Mouse (Mus musculus) embryonic facial prominence, embryonic 12.5 days (tissue): ENCODE measurements around the gene Gpc1. TPM values are rescaled to one million over a fixed set of nuclear protein-coding genes. Genes with fewer than 3 reads are reported as not detected.

Source experiments
- ATAC-seq: fragments of 200-750 bp; cut with Nextera tagmentation; 2 replicates; pipeline ENCODE4 v1.8.0; 2017; ENCODE audit not compliant: insufficient number of reproducible peaks, insufficient read depth, low FRiP score, low TSS enrichment
- H3K27ac ChIP-seq: fragments of 300-500 bp; sonication (generic); 2 replicates; pipeline ENCODE4 v1.5.1; 2016; ENCODE audit warnings: mild to moderate bottlenecking
- H3K27me3 ChIP-seq: fragments of 300-500 bp; sonication (generic); 2 replicates; pipeline ENCODE4 v1.6.1; 2016; ENCODE audit warnings: mild to moderate bottlenecking, moderate library complexity
- H3K36me3 ChIP-seq: fragments of 300-500 bp; sonication (generic); 2 replicates; pipeline ENCODE4 v1.6.1; 2016; ENCODE audit warnings: mild to moderate bottlenecking
- H3K4me1 ChIP-seq: fragments of 300-500 bp; sonication (generic); 2 replicates; pipeline ENCODE4 v1.6.1; 2016
- H3K4me2 ChIP-seq: fragments of 300-500 bp; sonication (generic); replicated peaks from 2 replicates; pipeline ENCODE4 v1.6.1; 2016; ENCODE audit warnings: mild to moderate bottlenecking, moderate library complexity
- H3K4me3 ChIP-seq: fragments of 300-500 bp; sonication (generic); 2 replicates; pipeline ENCODE4 v1.5.1; 2016; ENCODE audit warnings: mild to moderate bottlenecking
- H3K9ac ChIP-seq: fragments of 300-500 bp; sonication (generic); 2 replicates; pipeline ENCODE4 v1.6.1; 2016; ENCODE audit warnings: mild to moderate bottlenecking, moderate library complexity
- H3K9me3 ChIP-seq: fragments of 300-500 bp; sonication (generic); 2 replicates; pipeline ENCODE4 v1.6.1; 2016; ENCODE audit warnings: mild to moderate bottlenecking, moderate library complexity
- WGBS: fragments of 180-500 bp; shearing (Covaris S2); methylation state at CpG from one replicate; pipeline ENCODE4 v1.1.7; 2016; 5-methylcytosine and 5-hydroxymethylcytosine counted together
- polyA plus RNA-seq: library from polyadenylated mRNA; unstranded; fragments of >200 nt; fragmentation: Nextera tagmentation; extraction: Ambion mirVana; gene quantifications from 2 replicates; pipeline ENCODE4 v1.2.1, GENCODE M21; 2016

The Gpc1 gene
- polyA plus RNA-seq, 1 experiment from 2014 or later: 81.4 TPM

DNA sequence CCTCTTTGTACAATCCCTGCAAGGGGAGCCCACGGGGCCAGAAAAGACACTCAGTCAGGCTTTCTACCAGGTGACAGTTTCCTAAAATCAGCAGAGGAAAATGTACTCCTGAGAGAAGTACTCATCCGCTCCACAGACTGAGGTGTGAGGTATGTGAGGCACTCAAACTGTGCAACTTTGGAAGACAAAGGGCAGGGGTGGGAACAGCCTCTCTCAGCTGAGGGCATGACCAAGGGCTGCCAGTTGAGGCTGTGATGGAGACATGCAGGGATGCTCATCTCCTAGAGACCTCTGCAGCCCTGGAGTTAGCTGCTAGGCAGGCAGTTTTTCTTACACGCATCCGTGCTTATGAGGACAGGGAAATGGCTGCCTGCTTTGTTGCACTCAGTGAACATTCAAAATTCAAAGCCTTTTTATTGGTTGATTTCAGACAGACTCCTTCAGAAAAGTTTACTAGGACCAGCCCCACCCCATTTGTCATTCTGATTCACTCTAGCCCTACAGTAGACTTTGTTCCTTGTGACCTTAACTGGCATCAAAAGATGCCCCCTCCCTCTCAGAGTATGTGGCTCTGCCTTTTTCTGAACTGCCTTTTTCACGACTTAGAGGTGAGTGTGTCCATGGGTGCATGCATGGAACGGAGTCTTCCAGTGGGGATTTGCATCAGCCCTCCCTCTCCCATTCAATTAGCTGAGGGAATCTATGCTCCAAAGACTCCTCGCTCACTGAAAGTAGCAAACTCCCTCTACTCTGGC lies 57.6 kb downstream of the Gpc1 start:
- no peaks in the 10 kb centered on the region for H3K4me1 ChIP-seq
- no peaks in the 10 kb centered on the region for H3K27me3 ChIP-seq
- H3K9ac ChIP-seq: no peak overlapping the region
- H3K36me3 ChIP-seq: no peaks in the 10 kb centered on the region
- no peak overlapping the region for H3K4me2 ChIP-seq
- H3K9me3 ChIP-seq: no peaks in the 10 kb centered on the region
- 73% methylated on average over 7 of the region's 7 CpGs for WGBS
- H3K27ac ChIP-seq: no peak overlapping the region
- no peak for ATAC-seq
- H3K4me3 ChIP-seq: no peak overlapping the region

DNA sequence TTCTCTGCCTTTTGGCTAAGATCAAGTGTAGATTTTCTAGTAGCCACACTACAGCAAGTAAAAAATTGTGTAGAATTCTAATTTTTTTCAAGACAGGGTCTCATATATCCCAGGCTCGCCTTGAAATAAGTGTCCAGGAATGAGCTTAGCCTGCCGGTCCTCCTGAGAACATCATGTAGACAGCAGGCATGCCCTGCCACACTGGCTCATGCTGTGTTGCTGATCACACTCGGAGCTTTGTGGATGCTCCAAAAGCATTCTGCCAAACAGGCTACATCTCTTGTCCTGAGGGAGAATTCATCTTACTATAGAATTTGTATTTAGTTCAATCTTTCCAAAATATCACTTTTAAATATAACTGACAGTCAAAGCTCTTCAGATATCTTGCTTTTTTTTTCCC lies 61.3 kb downstream of the Gpc1 start:
- no peaks in the 10 kb centered on the region for H3K4me1 ChIP-seq
- no peak overlapping the region for H3K9ac ChIP-seq
- H3K27ac ChIP-seq: no peak overlapping the region
- H3K4me2 ChIP-seq: no peak overlapping the region
- H3K9me3 ChIP-seq: no peaks in the 10 kb centered on the region
- H3K4me3 ChIP-seq: no peak overlapping the region
- no peaks in the 10 kb centered on the region for H3K36me3 ChIP-seq
- no peak for ATAC-seq
- 0 out of 2 replicates have a peak, but pooled peaks cover 3% of the 10 kb centered on the region for H3K27me3 ChIP-seq
- WGBS: 66% methylated on average over 3 of the region's 3 CpGs

DNA sequence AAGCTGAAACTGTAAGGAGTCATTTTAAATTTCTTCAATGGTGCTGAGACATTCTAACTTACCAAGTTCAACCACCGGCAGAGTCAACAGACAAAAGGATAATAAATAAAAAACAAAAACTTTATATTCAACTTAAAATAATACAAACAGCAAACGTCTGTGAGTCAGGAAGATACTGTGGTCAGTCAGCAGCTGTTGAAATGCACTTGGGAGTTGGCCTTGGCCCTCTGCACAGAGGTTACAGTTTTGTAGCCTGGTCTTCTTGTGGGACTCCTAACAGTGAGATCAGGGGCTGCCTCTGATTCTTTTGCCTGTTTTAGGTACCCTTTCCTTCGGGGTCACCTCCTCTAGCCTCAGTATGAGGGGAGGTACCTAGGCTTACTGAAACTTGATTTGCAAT lies 62.5 kb downstream of the Gpc1 start:
- WGBS: 79% methylated on average over 3 of the region's 3 CpGs
- Histone ChIP-seq H3K4me1 (no peaks in the 10 kb centered on the region), H3K9ac (no peak overlapping the region), H3K27me3 (0 out of 2 replicates have a peak, but pooled peaks cover 3% of the 10 kb centered on the region), H3K4me2 (no peak overlapping the region), H3K36me3 (no peaks in the 10 kb centered on the region), H3K27ac (no peak overlapping the region), H3K4me3 (no peak overlapping the region), H3K9me3 (no peaks in the 10 kb centered on the region)
- no peak for ATAC-seq

DNA sequence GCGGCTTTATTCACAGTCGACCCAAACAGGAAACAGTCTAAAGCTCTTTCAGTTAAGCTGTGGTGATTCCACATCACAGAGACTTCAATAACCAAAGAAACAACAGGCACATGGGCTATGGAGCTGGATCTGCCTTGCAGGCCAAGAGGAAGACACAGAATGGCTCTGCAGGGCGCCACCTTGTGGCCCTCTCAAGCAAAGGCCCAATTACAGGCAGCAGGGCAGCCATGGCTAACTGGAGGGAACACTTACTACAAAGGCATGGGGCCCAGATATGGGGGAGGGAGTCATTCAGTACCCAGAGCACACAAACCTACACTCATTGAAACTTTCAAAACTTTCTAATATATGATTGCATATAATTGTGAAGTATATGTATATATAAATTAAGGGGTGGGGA lies 63.6 kb downstream of the Gpc1 start:
- H3K27ac ChIP-seq: no peak overlapping the region
- H3K4me2 ChIP-seq: no peak overlapping the region
- ATAC-seq: 0 out of 2 replicates have a peak, but pooled peaks have one; percentile 47
- WGBS: 12% methylated on average over 3 of the region's 3 CpGs
- H3K9ac ChIP-seq: no peak overlapping the region
- H3K4me3 ChIP-seq: no peak overlapping the region
- no peaks in the 10 kb centered on the region for H3K36me3 ChIP-seq
- no peaks in the 10 kb centered on the region for H3K4me1 ChIP-seq
- H3K27me3 ChIP-seq: 0 out of 2 replicates have a peak, but pooled peaks cover 3% of the 10 kb centered on the region
- H3K9me3 ChIP-seq: no peaks in the 10 kb centered on the region

DNA sequence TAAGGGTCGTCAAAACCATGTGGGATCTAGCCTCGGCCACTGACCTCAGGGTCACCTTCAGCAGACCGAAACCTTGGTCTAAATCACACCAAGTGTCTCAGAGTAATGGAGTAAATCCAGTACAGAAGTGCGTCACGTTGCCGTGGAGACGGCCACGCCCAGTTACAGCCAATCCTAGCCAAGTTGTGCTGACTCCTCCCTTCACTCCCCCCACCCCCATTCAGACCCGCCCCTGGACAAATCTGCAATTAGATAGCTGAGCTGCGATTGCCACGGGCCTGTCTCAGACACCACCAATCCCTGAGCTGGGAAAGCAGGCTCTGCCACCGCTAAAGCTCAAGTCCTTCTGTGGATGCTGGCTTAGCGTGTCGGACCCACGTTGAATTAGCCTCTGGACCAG lies 71.3 kb downstream of the Gpc1 start, which contains the start of gene Ankmy1:
Gene Ankmy1 (minus strand): TSS at position 121 of the 400 bp plus-strand sequence.
- 0 out of 2 replicates have a peak, but pooled peaks have one; percentile 19 for ATAC-seq
- H3K4me2 ChIP-seq: peak within 1 kb of the TSS; percentile 48
- peak within 1 kb of the TSS; percentile 18 for H3K4me3 ChIP-seq
- H3K27ac ChIP-seq: no peak within 1 kb of the TSS
- H3K27me3 ChIP-seq: no peaks in the 10 kb centered on the region
- H3K9me3 ChIP-seq: no peaks in the 10 kb centered on the region
- no peak within 1 kb of the TSS for H3K9ac ChIP-seq
- H3K36me3 ChIP-seq: no peaks in the 10 kb centered on the region
- 1% methylated on average over 15 of the region's 15 CpGs for WGBS
- peaks cover 17% of the 10 kb centered on the region for H3K4me1 ChIP-seq

DNA sequence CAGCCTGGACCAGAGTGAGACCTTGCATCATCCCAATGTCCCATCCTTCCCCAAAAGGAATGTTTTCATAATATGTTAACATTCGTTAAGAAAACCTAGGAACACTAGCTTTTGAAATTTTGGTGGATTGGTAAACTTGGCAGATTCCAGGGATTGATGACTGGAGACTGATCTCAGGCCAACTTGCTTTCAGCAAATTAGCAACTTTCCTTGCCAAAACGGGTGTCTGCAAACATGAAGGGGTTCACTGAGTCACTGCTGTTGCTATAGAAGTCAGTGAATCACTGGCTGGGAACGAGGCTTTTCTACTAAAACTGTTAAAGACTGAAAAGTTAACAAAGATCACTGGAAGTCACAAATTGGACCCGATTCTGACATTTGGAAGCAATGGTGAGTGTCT lies 72.2 kb downstream of the Gpc1 start:
- peaks cover 21% of the 10 kb centered on the region for H3K4me1 ChIP-seq
- no peaks in the 10 kb centered on the region for H3K36me3 ChIP-seq
- no peak overlapping the region for H3K4me3 ChIP-seq
- no peak overlapping the region for H3K9ac ChIP-seq
- no peaks in the 10 kb centered on the region for H3K27me3 ChIP-seq
- H3K27ac ChIP-seq: no peak overlapping the region
- no peak for ATAC-seq
- H3K4me2 ChIP-seq: no peak overlapping the region
- WGBS: 76% methylated on average over 4 of the region's 4 CpGs
- H3K9me3 ChIP-seq: no peaks in the 10 kb centered on the region

DNA sequence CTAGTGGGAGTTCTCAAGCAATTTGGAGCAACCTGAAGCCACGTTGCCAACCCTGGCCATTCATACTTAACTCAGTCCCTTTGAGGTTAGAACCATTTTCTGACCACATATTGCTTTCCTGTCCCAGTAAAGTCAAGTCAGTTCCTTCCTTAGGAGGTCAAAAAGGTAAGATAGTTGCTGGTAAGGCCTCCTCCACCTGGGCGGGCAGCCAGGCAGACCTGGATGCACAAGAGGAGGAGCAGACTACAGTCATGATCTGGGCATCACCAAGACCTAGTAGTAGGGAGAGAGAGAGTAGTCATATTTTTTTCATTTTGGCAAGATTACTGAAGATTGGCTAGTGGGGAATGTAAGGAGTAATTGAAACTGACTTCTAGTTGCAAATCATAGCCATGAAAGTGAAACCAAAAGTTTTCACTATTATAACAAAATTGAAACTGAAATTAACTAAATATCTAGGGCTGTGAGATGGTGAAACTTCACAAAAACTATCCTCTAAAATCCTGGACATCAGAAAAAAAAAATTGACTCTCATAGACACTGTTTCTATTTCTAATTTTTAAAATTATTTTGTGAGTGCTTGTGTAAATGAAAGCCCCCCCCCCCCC lies 74.4 kb downstream of the Gpc1 start:
- H3K27ac ChIP-seq: no peak overlapping the region
- H3K9me3 ChIP-seq: no peaks in the 10 kb centered on the region
- H3K36me3 ChIP-seq: no peaks in the 10 kb centered on the region
- no peak for ATAC-seq
- H3K4me3 ChIP-seq: no peak overlapping the region
- WGBS: 85% methylated on average over 2 of the region's 2 CpGs
- no peak overlapping the region for H3K4me2 ChIP-seq
- peaks cover 30% of the 10 kb centered on the region for H3K4me1 ChIP-seq
- no peak overlapping the region for H3K9ac ChIP-seq
- no peaks in the 10 kb centered on the region; the same call in 1 of the 2 replicates for H3K27me3 ChIP-seq

DNA sequence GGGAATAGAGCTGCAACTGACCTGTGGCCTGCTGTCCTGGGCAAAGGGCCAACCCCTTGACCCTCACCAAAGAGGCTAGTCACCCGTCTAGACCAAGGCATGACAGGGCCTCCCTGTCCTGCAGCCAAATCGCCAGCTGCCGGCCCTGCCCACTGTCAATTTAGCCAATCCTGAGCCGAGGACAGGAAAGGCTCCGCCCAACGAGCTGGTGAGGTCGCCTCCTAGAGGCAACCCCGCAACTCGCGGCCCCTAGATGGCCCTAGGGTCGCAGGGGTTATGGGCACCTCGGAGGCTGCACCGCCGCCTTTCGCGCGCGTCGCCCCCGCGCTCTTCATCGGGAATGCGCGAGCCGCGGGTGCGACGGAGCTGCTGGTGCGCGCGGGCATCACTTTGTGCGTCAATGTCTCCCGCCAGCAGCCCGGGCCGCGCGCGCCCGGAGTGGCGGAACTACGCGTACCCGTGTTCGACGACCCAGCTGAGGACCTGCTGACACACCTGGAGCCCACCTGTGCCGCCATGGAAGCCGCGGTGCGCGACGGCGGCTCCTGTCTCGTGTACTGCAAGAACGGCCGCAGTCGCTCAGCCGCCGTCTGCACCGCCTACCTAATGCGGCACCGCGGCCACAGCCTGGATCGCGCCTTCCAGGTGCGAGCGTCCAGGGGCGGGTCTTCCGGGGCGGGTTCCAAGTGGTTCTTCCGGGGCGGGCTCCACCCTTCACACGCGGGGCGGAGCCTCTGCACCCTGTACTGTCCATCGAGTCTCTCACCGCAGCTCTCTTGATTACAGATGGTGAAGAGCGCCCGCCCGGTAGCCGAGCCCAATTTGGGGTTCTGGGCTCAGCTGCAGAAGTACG lies 75.6 kb downstream of the Gpc1 start, which contains the start of gene Dusp28:
Gene Dusp28 (plus strand): TSS at position 203 of the 853 bp plus-strand sequence.
- no peaks in the 10 kb centered on the region for H3K9me3 ChIP-seq
- peak within 1 kb of the TSS; percentile 72 for H3K9ac ChIP-seq
- peak within 1 kb of the TSS; percentile 89 for H3K27ac ChIP-seq
- H3K27me3 ChIP-seq: no peaks in the 10 kb centered on the region; the same call in 1 of the 2 replicates
- peaks cover 36% of the 10 kb centered on the region for H3K4me1 ChIP-seq
- H3K36me3 ChIP-seq: no peaks in the 10 kb centered on the region
- peak; percentile 84 for ATAC-seq
- under 1% methylated on average over 81 of the region's 81 CpGs for WGBS
- peak within 1 kb of the TSS; percentile 67 for H3K4me2 ChIP-seq
- H3K4me3 ChIP-seq: peak within 1 kb of the TSS; percentile 79

DNA sequence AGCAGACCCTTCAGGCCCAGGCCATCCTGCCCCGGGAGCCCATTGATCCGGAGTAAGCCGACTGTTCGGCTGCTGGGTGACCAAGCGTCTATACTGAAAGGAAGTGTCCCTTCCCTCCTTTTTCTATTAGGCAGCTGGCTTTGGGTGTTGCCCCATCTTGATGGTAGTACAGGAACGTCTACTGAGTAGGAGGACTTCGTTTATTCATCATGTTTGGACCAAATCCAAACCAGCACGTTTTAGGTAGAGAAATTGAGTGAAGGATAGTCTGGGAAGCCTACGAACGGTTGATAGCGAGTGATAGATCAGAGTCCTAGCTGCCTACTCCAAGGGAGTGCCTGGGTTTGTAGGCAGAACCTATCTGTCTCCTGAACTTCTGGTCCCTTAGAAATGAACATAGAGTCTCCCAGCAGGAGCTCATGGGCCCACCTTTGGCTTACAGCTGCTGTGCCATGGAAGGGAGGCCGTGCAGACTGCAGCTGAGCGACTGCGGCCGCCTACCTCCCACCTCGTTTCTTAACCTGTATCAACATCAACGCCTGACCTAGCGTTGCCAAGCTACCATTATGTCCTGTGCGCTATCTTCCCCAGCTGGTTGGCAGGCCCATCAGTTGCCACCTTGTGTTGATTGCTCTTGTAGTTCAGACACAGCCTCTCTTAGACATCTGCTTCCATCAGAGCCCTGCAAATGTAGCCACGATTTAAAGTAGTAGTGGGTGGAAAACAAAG lies 76.4 kb downstream of the Gpc1 start:
- Histone ChIP-seq H3K4me1 (peaks cover 39% of the 10 kb centered on the region), H3K4me3 (peak overlapping the region; percentile 79), H3K36me3 (no peaks in the 10 kb centered on the region), H3K27ac (peak overlapping the region; percentile 89; the same call in 1 of the 2 replicates), H3K27me3 (no peaks in the 10 kb centered on the region; the same call in 1 of the 2 replicates), H3K9ac (peak overlapping the region; percentile 72), H3K4me2 (peak overlapping the region; percentile 67), H3K9me3 (no peaks in the 10 kb centered on the region)
- WGBS: 48% methylated on average over 20 of the region's 20 CpGs
- ATAC-seq: no peak

DNA sequence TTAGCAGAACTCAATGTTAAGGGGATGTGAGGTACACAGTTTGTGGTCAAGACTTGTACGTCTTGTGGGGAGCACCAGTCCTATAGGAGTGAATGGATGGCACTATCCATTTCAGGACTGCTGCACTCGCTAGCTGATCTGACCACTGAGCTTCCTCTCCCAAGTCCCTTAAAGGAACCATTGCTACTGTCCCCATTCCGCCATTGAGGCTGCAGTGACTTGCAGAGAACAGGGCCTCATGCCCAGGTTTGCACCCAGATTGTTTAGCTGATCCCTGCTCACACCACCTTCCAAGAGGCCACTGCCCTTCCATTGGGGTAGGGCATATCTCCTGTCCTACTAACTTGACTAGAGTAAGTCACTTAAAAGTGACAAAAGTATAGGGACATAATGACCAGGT lies 77.2 kb downstream of the Gpc1 start:
- no peak overlapping the region for H3K4me3 ChIP-seq
- WGBS: 93% methylated on average over 3 of the region's 3 CpGs
- H3K4me2 ChIP-seq: no peak overlapping the region
- H3K4me1 ChIP-seq: peaks cover 37% of the 10 kb centered on the region
- ATAC-seq: no peak
- H3K27ac ChIP-seq: no peak overlapping the region
- no peaks in the 10 kb centered on the region; the same call in 1 of the 2 replicates for H3K27me3 ChIP-seq
- H3K9ac ChIP-seq: no peak overlapping the region
- H3K36me3 ChIP-seq: no peaks in the 10 kb centered on the region
- H3K9me3 ChIP-seq: no peaks in the 10 kb centered on the region

DNA sequence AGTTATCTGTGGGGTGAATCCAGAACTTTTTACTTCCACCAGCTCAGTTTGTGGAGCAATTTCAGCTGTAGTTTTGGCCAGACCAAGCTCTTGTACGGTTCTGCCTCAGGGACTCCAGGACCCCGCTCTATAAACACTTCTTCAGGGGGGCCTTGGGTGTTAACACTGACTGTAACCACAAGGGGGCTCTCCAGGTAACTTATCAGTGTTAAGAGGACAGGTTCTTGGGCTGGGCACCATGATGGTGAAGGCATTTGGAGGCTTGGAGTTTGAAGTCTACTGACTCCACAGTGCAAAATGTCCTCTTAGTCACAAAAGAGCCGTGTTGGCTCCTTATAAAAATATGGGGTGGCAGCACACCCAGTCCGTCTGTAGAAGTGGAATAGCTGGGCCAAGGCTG lies 77.6 kb downstream of the Gpc1 start:
- H3K9ac ChIP-seq: no peak overlapping the region
- peaks cover 37% of the 10 kb centered on the region for H3K4me1 ChIP-seq
- H3K9me3 ChIP-seq: no peaks in the 10 kb centered on the region
- 64% methylated on average over 4 of the region's 4 CpGs for WGBS
- no peak overlapping the region for H3K4me2 ChIP-seq
- no peak for ATAC-seq
- no peaks in the 10 kb centered on the region; the same call in 1 of the 2 replicates for H3K27me3 ChIP-seq
- H3K27ac ChIP-seq: no peak overlapping the region
- H3K4me3 ChIP-seq: no peak overlapping the region
- peaks cover 2% of the 10 kb centered on the region; the same call in 1 of the 2 replicates for H3K36me3 ChIP-seq
